Mouse (Mus musculus) kidney, embryonic 15.5 days (tissue): ENCODE measurements around the gene Cpeb1. TPM values are rescaled to one million over a fixed set of nuclear protein-coding genes. Genes with fewer than 3 reads are reported as not detected.

Experiments used
- ATAC-seq: fragments of 200-750 bp; cut with Nextera tagmentation; replicated peaks from 2 replicates; pipeline ENCODE4 v1.8.0; 2017; ENCODE audit warnings: moderate TSS enrichment; ENCODE audit not compliant: low FRiP score
- H3K27ac ChIP-seq: fragments of 300-500 bp; sonication (generic); 2 replicates; pipeline ENCODE4 v1.5.1; 2015; ENCODE audit warnings: mild to moderate bottlenecking, inconsistent platforms
- H3K27me3 ChIP-seq: fragments of 300-500 bp; sonication (generic); 2 replicates; pipeline ENCODE4 v1.6.1; 2015; ENCODE audit warnings: inconsistent platforms
- H3K36me3 ChIP-seq: fragments of 300-500 bp; sonication (generic); 2 replicates; pipeline ENCODE4 v1.6.1; 2015; ENCODE audit warnings: inconsistent platforms
- H3K4me1 ChIP-seq: fragments of 300-500 bp; sonication (generic); 2 replicates; pipeline ENCODE4 v1.6.1; 2015; ENCODE audit warnings: inconsistent platforms
- H3K4me2 ChIP-seq: fragments of 300-500 bp; sonication (generic); 2 replicates; pipeline ENCODE4 v1.6.1; 2015; ENCODE audit warnings: moderate library complexity, mild to moderate bottlenecking, inconsistent platforms
- H3K4me3 ChIP-seq: fragments of 300-500 bp; sonication (generic); replicated peaks from 2 replicates; pipeline ENCODE4 v1.5.1; 2015; ENCODE audit warnings: mild to moderate bottlenecking, inconsistent platforms
- H3K9ac ChIP-seq: fragments of 300-500 bp; sonication (generic); 2 replicates; pipeline ENCODE4 v1.6.1; 2015; ENCODE audit warnings: mild to moderate bottlenecking, inconsistent platforms
- H3K9me3 ChIP-seq: fragments of 300-500 bp; sonication (generic); replicated peaks from 2 replicates; pipeline ENCODE4 v1.6.1; 2016; ENCODE audit warnings: inconsistent platforms
- WGBS: fragments of 180-500 bp; shearing (Covaris S2); methylation state at CpG from one replicate; pipeline ENCODE4 v1.1.7; 2015; ENCODE audit warnings: mixed read lengths; 5-methylcytosine and 5-hydroxymethylcytosine counted together
- polyA plus RNA-seq: library from polyadenylated mRNA; unstranded; fragments of >200 nt; fragmentation: Nextera tagmentation; extraction: Ambion mirVana; gene quantifications from 2 replicates; pipeline ENCODE4 v1.2.1, GENCODE M21; 2015

The Cpeb1 gene
- polyA plus RNA-seq, 1 experiment from 2014 or later, result 1.9 TPM

DNA sequence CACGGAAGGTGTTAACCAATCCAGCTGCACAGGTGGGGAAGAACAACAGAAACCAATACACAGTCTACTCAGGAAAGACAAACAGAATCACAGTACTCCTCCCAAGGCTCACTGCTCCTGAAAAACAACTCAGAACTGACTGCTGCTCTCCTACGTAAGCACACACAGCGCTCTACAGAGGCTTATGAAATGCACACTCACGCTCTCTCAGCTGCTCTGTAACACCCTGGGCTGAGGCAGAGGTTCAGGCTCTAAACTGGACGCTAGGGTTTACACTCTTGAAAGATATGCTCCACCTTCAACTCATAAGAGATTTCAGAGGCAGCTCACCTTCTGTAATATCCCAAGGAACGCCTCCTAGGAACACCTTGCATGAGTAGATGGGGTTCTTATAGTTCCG lies 98.3 kb downstream of the Cpeb1 start:
- ATAC-seq, result no peak
- H3K9me3 ChIP-seq, result no peaks in the 10 kb centered on the region
- WGBS, result 70% methylated on average over 7 of the region's 7 CpGs

DNA sequence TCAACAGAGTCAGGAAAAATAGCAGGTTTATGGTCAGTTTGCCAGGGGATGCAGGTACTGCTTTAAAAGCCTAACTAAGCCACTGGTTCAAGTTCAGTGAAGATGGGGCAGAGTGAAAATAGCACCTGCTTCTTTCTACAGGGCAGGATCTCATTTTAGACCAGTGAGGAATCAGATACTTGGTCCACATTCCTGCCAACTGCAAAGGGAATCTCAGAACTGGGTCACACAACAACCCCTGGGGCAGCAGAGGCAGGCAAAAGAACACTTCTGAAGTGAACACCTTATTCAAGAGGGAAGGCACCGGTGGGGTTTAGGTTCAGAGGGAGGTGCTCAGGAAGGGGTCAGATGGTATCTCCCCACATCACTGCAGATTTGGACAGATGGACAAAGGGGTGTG lies 98.9 kb downstream of the Cpeb1 start:
- Histone ChIP-seq H3K9me3 (no peaks in the 10 kb centered on the region), H3K27me3 (peaks cover 3% of the 10 kb centered on the region; the same call in 1 of the 2 replicates), H3K4me2 (no peak overlapping the region), H3K4me1 (no peaks in the 10 kb centered on the region), H3K27ac (no peak overlapping the region), H3K9ac (no peak overlapping the region), H3K4me3 (no peak overlapping the region), H3K36me3 (no peaks in the 10 kb centered on the region)
- no peak for ATAC-seq
- WGBS, result 100% methylated on average over 1 of the region's 1 CpGs

More for the DNA sequence above, 98.3 kb downstream of the Cpeb1 start:
- H3K9ac ChIP-seq, result no peak overlapping the region
- no peaks in the 10 kb centered on the region for H3K36me3 ChIP-seq
- H3K4me3 ChIP-seq, result no peak overlapping the region
- H3K27ac ChIP-seq, result no peak overlapping the region
- H3K4me1 ChIP-seq, result no peaks in the 10 kb centered on the region
- H3K4me2 ChIP-seq, result no peak overlapping the region
- H3K27me3 ChIP-seq, result peaks cover 3% of the 10 kb centered on the region; the same call in 1 of the 2 replicates

DNA sequence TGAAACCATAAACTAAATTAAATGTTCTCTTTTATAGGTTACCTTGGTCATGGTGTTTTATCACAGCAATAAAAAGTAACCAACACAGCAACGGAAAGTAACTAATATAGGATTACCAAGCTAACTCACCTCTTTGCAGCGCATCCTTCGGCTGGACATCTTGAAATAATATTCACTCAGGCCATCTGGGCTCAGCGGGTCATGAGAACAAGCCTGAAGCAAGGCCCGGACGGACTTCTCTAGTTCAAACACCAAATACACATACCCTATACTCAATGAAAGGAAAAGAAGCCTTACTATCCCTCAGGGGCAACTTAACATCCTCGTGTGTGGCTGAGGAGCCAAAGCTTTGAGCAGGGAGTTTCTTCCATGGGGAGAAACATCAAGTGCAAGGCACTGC lies 99.5 kb downstream of the Cpeb1 start:
- Histone ChIP-seq H3K9me3 (no peaks in the 10 kb centered on the region), H3K9ac (no peak overlapping the region), H3K4me2 (no peak overlapping the region), H3K4me1 (no peaks in the 10 kb centered on the region), H3K36me3 (no peaks in the 10 kb centered on the region), H3K27ac (no peak overlapping the region), H3K27me3 (peaks cover 3% of the 10 kb centered on the region; the same call in 1 of the 2 replicates), H3K4me3 (no peak overlapping the region)
- ATAC-seq, result no peak
- 63% methylated on average over 7 of the region's 7 CpGs for WGBS

DNA sequence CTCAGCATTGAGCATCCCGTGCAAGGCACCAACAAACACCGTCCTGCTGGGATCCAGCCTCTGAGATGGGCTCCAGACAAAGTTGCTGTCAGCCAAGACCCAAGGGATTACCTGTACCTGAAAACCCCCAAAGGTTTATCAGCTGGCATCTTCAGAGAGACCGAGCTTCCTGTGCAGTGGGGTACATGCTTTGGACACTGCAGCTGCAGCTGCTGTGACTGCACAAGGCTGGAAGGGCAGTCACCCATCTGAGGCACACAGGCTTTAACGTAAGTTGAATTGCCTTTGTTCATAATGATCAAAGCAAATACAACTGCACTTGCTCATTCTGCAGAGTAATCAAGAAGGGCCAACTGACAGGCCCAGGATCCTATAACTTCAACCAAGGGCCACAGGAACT lies 103.4 kb downstream of the Cpeb1 start:
- H3K4me2 ChIP-seq, result no peak overlapping the region
- WGBS, result 76% methylated on average over 4 of the region's 4 CpGs
- H3K9me3 ChIP-seq, result no peaks in the 10 kb centered on the region
- no peak overlapping the region for H3K4me3 ChIP-seq
- no peak overlapping the region for H3K27ac ChIP-seq
- ATAC-seq, result no peak
- no peaks in the 10 kb centered on the region; the same call in 1 of the 2 replicates for H3K27me3 ChIP-seq
- H3K9ac ChIP-seq, result no peak overlapping the region
- no peaks in the 10 kb centered on the region for H3K36me3 ChIP-seq
- no peaks in the 10 kb centered on the region for H3K4me1 ChIP-seq

DNA sequence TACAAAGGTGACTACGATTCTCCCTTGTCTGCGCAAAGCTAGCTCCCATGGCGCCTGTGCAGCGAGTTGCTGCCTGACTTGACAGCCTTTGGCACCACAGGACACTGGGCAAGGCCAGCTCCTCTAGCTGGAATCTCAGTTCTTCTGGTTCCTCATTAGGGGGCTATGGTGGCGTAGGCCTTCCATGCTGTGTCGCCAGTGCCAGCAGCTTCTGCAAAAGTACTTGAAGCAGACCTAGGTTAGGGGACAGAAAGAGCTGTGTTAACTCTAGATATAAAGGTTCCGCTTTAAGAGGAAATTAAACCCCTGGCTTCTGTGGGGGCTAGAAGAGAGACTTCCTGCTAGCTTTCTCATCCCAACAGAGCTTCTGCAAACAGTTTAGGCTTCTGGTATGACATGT lies 107.1 kb downstream of the Cpeb1 start:
- no peak overlapping the region for H3K4me3 ChIP-seq
- H3K9ac ChIP-seq, result no peak overlapping the region
- WGBS, result 81% methylated on average over 7 of the region's 7 CpGs
- H3K9me3 ChIP-seq, result no peaks in the 10 kb centered on the region
- ATAC-seq, result no peak
- no peaks in the 10 kb centered on the region; the same call in 1 of the 2 replicates for H3K27me3 ChIP-seq
- no peak overlapping the region for H3K4me2 ChIP-seq
- peaks cover 8% of the 10 kb centered on the region for H3K36me3 ChIP-seq
- H3K4me1 ChIP-seq, result peaks cover 12% of the 10 kb centered on the region
- H3K27ac ChIP-seq, result no peak overlapping the region

DNA sequence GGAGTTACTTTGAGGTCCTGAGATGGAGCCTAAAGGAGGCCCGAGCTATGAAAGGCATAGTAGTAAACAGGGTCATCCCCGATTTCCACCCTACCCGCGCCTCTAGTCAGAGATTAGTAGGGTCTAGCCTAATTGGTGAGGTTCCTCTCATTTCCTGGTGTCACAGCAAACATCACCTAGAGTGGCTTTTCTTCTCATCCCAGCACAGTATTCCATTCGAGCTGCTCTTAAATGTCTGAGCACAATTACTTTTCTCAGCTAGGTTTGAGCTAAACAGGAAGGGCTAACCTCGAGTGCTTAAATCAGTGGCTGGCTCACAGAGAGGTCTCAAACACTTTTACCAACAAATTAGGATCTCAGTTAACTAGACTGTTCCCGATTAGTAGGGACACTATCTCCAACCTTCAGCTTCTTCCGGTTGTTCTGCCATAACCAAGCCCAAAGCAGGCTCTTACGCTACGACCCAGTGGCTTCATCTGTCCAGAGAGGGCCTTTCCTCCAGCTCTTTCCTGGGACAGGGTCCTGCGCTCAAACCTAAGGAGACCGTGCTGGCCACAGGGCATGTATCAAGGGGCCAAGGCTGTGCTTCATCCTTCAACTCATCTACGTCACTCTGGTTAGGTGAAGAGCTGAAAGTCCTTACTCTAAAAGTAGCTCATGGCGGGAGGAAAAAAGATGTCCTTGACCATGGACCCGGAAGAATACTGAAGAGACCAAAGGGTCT lies 109.7 kb downstream of the Cpeb1 start:
- no peaks in the 10 kb centered on the region for H3K9me3 ChIP-seq
- H3K27me3 ChIP-seq, result no peaks in the 10 kb centered on the region; the same call in 1 of the 2 replicates
- peak overlapping the region; percentile 89 for H3K4me2 ChIP-seq
- H3K4me1 ChIP-seq, result peaks cover 28% of the 10 kb centered on the region
- peak overlapping the region; percentile 98 for H3K4me3 ChIP-seq
- H3K9ac ChIP-seq, result peak overlapping the region; percentile 59
- peaks cover 34% of the 10 kb centered on the region for H3K36me3 ChIP-seq
- 61% methylated on average over 15 of the region's 15 CpGs for WGBS
- H3K27ac ChIP-seq, result peak overlapping the region; percentile 85
- no peak for ATAC-seq

DNA sequence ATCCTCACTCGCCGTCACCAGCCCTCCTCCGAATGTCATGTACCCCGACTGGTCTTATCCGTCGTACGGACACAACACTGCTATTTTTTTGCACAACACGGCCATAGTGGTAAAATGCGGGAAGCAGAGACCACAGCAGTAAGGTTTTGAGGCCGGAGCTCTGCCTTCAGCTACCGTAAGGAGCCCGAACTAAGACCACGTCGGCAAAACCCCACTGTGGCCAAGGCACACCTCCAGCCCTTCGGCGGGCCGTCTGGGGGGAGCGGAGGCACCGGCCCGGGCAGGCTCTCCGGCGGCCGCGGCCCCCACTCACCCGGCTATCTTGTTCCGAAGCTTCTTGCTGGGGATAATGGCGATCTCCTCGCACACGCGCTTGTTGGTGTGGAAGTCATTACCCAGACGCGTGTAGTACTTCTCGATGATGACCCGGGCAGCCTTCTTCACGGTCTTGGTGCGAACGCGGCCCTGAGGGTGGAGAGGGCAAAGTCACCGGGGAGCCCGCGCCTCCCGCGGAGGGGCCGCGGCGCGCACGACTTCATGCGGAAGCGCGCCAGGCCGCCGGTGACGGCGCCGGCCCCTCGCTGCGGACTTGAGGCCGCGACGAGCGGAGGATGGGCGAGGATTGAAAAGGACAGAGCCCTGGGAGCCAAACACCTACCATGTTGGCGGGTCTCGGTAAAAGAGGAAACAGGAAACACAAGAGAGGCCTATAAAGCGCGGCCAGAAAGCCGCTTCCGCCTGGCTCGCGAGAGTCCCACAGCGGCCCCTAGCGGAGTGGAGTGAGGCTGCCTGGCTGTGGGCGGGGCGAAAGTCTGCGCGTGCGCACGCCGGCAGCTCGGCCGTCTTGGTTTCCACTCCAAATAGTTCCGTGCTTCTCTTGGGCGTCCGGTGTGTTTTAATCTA lies 110.5 kb downstream of the Cpeb1 start, which contains the start of gene Rps17:
Rps17 (minus strand) TSS at position 711 of the 903 bp plus-strand sequence.
- under 1% methylated on average over 85 of the region's 85 CpGs for WGBS
- H3K27me3 ChIP-seq, result no peaks in the 10 kb centered on the region; the same call in 1 of the 2 replicates
- ATAC-seq, result peak; percentile 88
- peaks cover 42% of the 10 kb centered on the region for H3K36me3 ChIP-seq
- H3K4me1 ChIP-seq, result peaks cover 28% of the 10 kb centered on the region
- no peaks in the 10 kb centered on the region for H3K9me3 ChIP-seq
- peak within 1 kb of the TSS; percentile 98 for H3K9ac ChIP-seq
- H3K4me2 ChIP-seq, result peak within 1 kb of the TSS; percentile 89
- peak within 1 kb of the TSS; percentile 98 for H3K4me3 ChIP-seq
- H3K27ac ChIP-seq, result peak within 1 kb of the TSS; percentile 85

DNA sequence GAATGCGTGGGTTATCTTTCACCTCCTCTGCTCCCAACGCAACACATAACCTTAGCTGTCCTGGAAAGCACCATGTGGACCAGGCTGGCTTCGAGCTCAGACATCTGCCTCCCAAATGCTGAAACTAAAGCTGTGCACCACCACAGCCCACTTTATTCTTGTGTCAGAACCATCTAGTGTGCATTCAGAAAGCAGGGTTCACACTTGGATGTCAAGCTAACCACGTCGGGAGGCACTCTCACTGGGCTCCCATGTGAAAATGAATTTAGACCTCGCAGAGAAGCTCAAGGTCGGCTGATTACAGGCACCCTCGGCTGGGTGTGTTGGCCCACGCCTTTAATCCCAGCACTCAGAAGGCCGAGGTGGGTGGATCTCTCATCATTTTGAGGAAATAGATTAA lies 111.4 kb downstream of the Cpeb1 start:
- no peak for ATAC-seq
- Histone ChIP-seq H3K4me2 (peak overlapping the region; percentile 89), H3K4me1 (peaks cover 28% of the 10 kb centered on the region), H3K4me3 (peak overlapping the region; percentile 98), H3K9me3 (no peaks in the 10 kb centered on the region), H3K9ac (peak overlapping the region; percentile 98), H3K27me3 (no peaks in the 10 kb centered on the region; the same call in 1 of the 2 replicates), H3K36me3 (peaks cover 52% of the 10 kb centered on the region), H3K27ac (peak overlapping the region; percentile 85; the same call in 1 of the 2 replicates)
- WGBS, result 7% methylated on average over 10 of the region's 10 CpGs

DNA sequence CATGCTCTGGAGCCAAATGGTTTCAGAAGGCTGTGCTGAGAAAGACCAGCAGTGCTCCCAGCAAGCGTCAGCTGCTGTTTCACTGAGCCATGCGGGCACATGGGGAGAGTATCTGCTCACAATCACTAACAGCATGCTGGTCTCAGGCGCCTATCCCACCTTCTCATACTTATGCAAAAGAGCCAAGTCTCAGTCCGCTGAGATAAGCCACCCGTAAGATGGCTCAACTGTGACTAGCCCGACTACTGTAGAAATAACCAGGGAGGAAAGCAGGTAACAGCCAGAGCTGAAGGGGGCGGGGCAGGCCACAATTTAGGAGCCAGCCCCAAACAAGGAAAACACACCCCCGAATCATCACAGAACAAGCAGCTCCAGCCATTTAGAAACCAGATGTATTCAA lies 111.9 kb downstream of the Cpeb1 start:
- no peak for ATAC-seq
- H3K9ac ChIP-seq, result peak overlapping the region; percentile 98
- peaks cover 28% of the 10 kb centered on the region for H3K4me1 ChIP-seq
- peak overlapping the region; percentile 89 for H3K4me2 ChIP-seq
- no peaks in the 10 kb centered on the region for H3K27me3 ChIP-seq
- peaks cover 57% of the 10 kb centered on the region for H3K36me3 ChIP-seq
- no peak overlapping the region for H3K27ac ChIP-seq
- 28% methylated on average over 8 of the region's 8 CpGs for WGBS
- no peaks in the 10 kb centered on the region for H3K9me3 ChIP-seq
- H3K4me3 ChIP-seq, result peak overlapping the region; percentile 98

DNA sequence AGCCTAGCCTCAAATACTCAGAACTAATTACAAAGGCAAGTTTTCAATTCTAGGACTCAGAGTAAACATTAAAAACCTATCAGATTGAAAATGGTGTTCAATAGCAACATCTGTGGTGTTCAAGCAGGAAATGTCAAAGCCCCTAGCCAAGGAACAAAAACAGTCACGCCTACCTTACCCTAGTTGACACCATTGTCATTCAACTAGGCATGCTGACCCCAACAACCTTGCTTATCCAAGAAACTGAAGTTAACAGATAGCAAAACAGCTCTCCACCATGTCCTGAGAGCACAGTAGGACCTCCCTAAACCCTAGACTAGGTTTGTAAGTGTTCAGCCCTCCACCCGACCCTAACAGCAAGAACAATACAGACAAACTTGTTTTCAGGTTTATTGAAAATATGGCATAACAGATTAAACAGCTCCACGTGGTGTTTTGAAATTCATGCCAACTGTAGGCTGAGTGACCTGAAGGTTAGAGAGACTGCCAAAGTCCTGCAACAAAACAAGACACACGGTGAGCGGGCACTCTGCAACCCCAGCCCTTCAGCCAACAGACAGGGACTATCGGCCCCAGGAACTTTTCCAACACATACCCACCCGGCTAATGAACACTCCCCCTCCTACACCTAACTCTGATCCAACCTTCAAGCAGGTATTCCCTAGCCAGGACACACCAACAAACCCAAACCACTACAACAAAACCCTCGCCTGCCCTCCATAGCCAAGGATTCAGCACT lies 112.7 kb downstream of the Cpeb1 start:
- no peak for ATAC-seq
- Histone ChIP-seq H3K4me3 (peak overlapping the region; percentile 98), H3K27me3 (no peaks in the 10 kb centered on the region), H3K9me3 (no peaks in the 10 kb centered on the region), H3K4me2 (peak overlapping the region; percentile 89), H3K27ac (no peak overlapping the region), H3K4me1 (peaks cover 28% of the 10 kb centered on the region), H3K9ac (peak overlapping the region; percentile 98), H3K36me3 (peaks cover 65% of the 10 kb centered on the region)
- 75% methylated on average over 8 of the region's 8 CpGs for WGBS

DNA sequence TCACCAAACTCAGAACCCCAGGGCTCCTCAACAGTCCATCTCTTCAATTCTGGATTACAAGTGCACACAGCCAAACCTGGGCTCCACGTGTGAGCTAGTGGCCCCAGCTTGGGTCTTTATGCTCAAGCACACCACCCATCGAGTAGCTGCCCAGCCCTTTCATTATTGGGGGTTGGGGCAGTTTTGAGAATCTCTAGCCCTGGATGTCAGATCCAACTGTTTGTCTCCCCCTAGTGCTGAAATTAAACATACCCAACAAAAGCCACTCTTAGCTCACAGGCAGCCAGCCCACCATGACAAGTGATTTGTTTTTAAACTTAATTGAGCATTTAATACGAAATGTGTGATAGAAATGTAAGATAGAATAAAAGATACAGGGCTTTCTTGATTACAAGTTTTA lies 113.7 kb downstream of the Cpeb1 start:
- H3K27ac ChIP-seq, result no peak overlapping the region
- WGBS, result 57% methylated on average over 3 of the region's 3 CpGs

More for the DNA sequence above, 113.7 kb downstream of the Cpeb1 start:
- peaks cover 74% of the 10 kb centered on the region for H3K36me3 ChIP-seq
- H3K4me3 ChIP-seq, result no peak overlapping the region
- no peaks in the 10 kb centered on the region for H3K9me3 ChIP-seq
- no peak overlapping the region for H3K9ac ChIP-seq
- ATAC-seq, result no peak
- peaks cover 28% of the 10 kb centered on the region for H3K4me1 ChIP-seq
- H3K27me3 ChIP-seq, result no peaks in the 10 kb centered on the region
- H3K4me2 ChIP-seq, result 0 out of 2 replicates have a peak overlapping the region, but pooled peaks have one; percentile 14
